In the genomic region with DNA sequence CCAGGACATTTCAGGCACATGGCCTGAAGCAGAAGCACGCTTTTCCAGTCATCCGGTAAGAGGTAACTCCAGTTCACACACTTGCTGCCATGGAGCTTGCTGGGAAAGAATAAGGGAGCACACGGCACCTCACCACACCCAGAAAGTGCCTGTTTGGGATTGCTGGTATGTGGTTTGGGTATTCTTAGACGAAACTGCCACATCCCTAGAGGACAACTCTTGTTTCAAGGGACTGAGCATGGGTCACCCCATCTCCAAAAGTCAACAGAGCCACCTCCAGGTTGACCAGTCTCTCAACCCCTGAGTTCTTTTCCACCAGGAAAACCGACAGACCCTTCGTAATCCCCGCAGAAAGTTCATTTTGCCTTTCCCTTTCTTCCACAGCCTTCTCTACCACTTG, we compare ENCODE assay signal across 9 mouse cellular contexts. TPM values are rescaled to one million over a fixed set of nuclear protein-coding genes. Genes with fewer than 3 reads are reported as not detected.
DNase-seq lines count a peak whose midpoint lies in the region; ATAC-seq and TF ChIP-seq lines count a peak whose summit lies in the region.
"Had no signal": no experiment of that assay in that cellular context is flagged by ENCODE, and none has a peak within 500 bp of the region (broad histone marks: within the 10 kb centered on the region; RNA-seq: fewer than 3 reads in every experiment).

No protein-coding gene starts in this region.

- H3K9me3 ChIP-seq in heart, embryonic 15.5 days (replicated peaks) = no peaks in the 10 kb centered on the region
- no peaks in the 10 kb centered on the region for H3K9me3 ChIP-seq in forebrain, embryonic 15.5 days
- H3K9me3 ChIP-seq in midbrain, embryonic 11.5 days (ENCODE audit: control insufficient read depth, low read length) = no peaks in the 10 kb centered on the region
- H3K9me3 ChIP-seq: G1E had no signal

- TF ChIP-seq CTCF in cerebellum, adult 2 months (IDR thresholded peaks at IDR 0.05; ENCODE audit: borderline replicate concordance, insufficient read depth, low read depth, low read length) = no peak

- H3K4me2 ChIP-seq in heart, embryonic 15.5 days = peak overlapping the region; percentile 94
- H3K4me2 ChIP-seq in forebrain, embryonic 15.5 days (replicated peaks) = peak overlapping the region; percentile 84
- H3K4me2 ChIP-seq in midbrain, embryonic 11.5 days = peak overlapping the region; percentile 63

- H3K4me3 ChIP-seq in heart, embryonic 15.5 days = peak overlapping the region; percentile 93
- peak overlapping the region; percentile 75 for H3K4me3 ChIP-seq in cerebellum, adult 2 months (replicated peaks; ENCODE audit: insufficient read depth, low read depth, low read length)
- H3K4me3 ChIP-seq in forebrain, embryonic 15.5 days = peak overlapping the region; percentile 86
- H3K4me3 ChIP-seq in midbrain, embryonic 11.5 days (ENCODE audit: low read depth, low read length) = peak overlapping the region; percentile 80

- no peak for DNase-seq in heart, adult 9 months (ENCODE audit: low spot score in 2 of 2)
- peak; percentile 59 to 61 for DNase-seq in cerebellum, adult 2 months
- peak; percentile 92 for DNase-seq in midbrain, embryonic 11.5 days (ENCODE audit: low spot score, missing footprints)
- DNase-seq in gastrocnemius, adult 18-20 months (ENCODE audit: low spot score) = no peak
- no peak for DNase-seq in MN1 (ENCODE audit: low spot score)
- DNase-seq in retina, embryonic 14.5 days (ENCODE audit: low spot score) = no peak

- 0 out of 2 replicates have a peak, but pooled peaks cover 3% of the 10 kb centered on the region for H3K27me3 ChIP-seq in heart, embryonic 15.5 days
- no peaks in the 10 kb centered on the region for H3K27me3 ChIP-seq in cerebellum, adult 2 months (ENCODE audit: control insufficient read depth, insufficient read depth, low read length)
- H3K27me3 ChIP-seq in forebrain, embryonic 15.5 days = no peaks in the 10 kb centered on the region
- no peaks in the 10 kb centered on the region for H3K27me3 ChIP-seq in midbrain, embryonic 11.5 days (ENCODE audit: control insufficient read depth, insufficient read depth, low read length)

- no peaks in the 10 kb centered on the region for H3K36me3 ChIP-seq in heart, embryonic 15.5 days
- H3K36me3 ChIP-seq in forebrain, embryonic 15.5 days = no peaks in the 10 kb centered on the region
- H3K36me3 ChIP-seq in midbrain, embryonic 11.5 days (ENCODE audit: control insufficient read depth, insufficient read depth, low read length) = peaks cover 2% of the 10 kb centered on the region; the same call in 1 of the 2 replicates
- H3K36me3 ChIP-seq: G1E had no signal

- TF ChIP-seq POLR2A in cerebellum, adult 2 months (IDR thresholded peaks at IDR 0.05; ENCODE audit: borderline replicate concordance, insufficient read depth, low read length) = no peak

- peaks cover 6% of the 10 kb centered on the region; the same call in 1 of the 2 replicates for H3K4me1 ChIP-seq in heart, embryonic 15.5 days (replicated peaks)
- H3K4me1 ChIP-seq in cerebellum, adult 2 months (ENCODE audit: control insufficient read depth, insufficient read depth, low read length) = peaks cover 23% of the 10 kb centered on the region; the same call in 1 of the 2 replicates
- H3K4me1 ChIP-seq in forebrain, embryonic 15.5 days = peaks cover 61% of the 10 kb centered on the region
- H3K4me1 ChIP-seq in midbrain, embryonic 11.5 days (ENCODE audit: control insufficient read depth, insufficient read depth, low read length) = peaks cover 43% of the 10 kb centered on the region

- no peak overlapping the region; the same call in 1 of the 2 replicates for H3K27ac ChIP-seq in heart, embryonic 15.5 days
- peak overlapping the region; percentile 98 for H3K27ac ChIP-seq in cerebellum, adult 2 months (ENCODE audit: insufficient read depth, low read length)
- peak overlapping the region; percentile 91 for H3K27ac ChIP-seq in forebrain, embryonic 15.5 days (replicated peaks)
- H3K27ac ChIP-seq in midbrain, embryonic 11.5 days (ENCODE audit: low read depth, low read length) = peak overlapping the region; percentile 91

- 0 out of 2 replicates have a peak overlapping the region, but pooled peaks have one; percentile 26 for H3K9ac ChIP-seq in heart, embryonic 15.5 days
- H3K9ac ChIP-seq in forebrain, embryonic 15.5 days (replicated peaks) = peak overlapping the region; percentile 88
- peak overlapping the region; percentile 96 for H3K9ac ChIP-seq in midbrain, embryonic 11.5 days (ENCODE audit: low read length)

- WGBS in heart, embryonic 15.5 days = 60% methylated on average over 7 of the region's 7 CpGs
- WGBS in cerebellum, adult 2 months = 12% methylated on average over 7 of the region's 7 CpGs
- 9% methylated on average over 7 of the region's 7 CpGs for WGBS in forebrain, embryonic 15.5 days
- 15% methylated on average over 7 of the region's 7 CpGs for WGBS in midbrain, embryonic 11.5 days

- no peak for ATAC-seq in heart, embryonic 15.5 days (replicated peaks; ENCODE audit: insufficient number of reproducible peaks, insufficient read depth, low FRiP score, low read depth)
- ATAC-seq in forebrain, embryonic 15.5 days (replicated peaks) = no peak
- no peak for ATAC-seq in midbrain, embryonic 11.5 days (ENCODE audit: low FRiP score)

RNA-seq across cellular contexts. Expression of gene Boc, which starts 1.6 kb away (rescaled TPM):
- polyA plus RNA-seq in heart, embryonic 15.5 days (2015; fragmentation: Nextera tagmentation; extraction: Ambion mirVana) = 7.7 and 14.0 TPM in 2 replicates
- polyA plus RNA-seq in cerebellum, adult 2 months (2012; rRNA removed) = 37.9 and 43.6 TPM in 2 replicates
- 15.3 and 16.9 TPM in 2 replicates for polyA plus RNA-seq in forebrain, embryonic 15.5 days (2015; fragmentation: Nextera tagmentation; extraction: Ambion mirVana)
- polyA plus RNA-seq in midbrain, embryonic 11.5 days (2014; fragmentation: Nextera tagmentation; extraction: Ambion mirVana) = 37.8 and 44.7 TPM in 2 replicates
- 1 to 10 TPM; 2.5 to 4.8 TPM for total RNA-seq in gastrocnemius, adult 18-20 months (2021)
- total RNA-seq: G1E had no signal
- polyA plus RNA-seq: G1E had no signal

Comparison
In these comparisons a context has a peak if more than half of its experiments do, and no peak if none do; other contexts are left out.
1. H3K9ac ChIP-seq: peak in every context shown above with its lines; median percentile 96 in midbrain, embryonic 11.5 days; 88 in forebrain, embryonic 15.5 days; 26 in heart, embryonic 15.5 days.
2. DNase-seq: peak in cerebellum, adult 2 months (2 of 2) and midbrain, embryonic 11.5 days (single experiment); none in heart, adult 9 months (0 of 2), gastrocnemius, adult 18-20 months (single experiment), MN1 (single experiment) and retina, embryonic 14.5 days (single experiment).
3. Peak in every context shown above with its lines, with median percentiles within 50 percentile points of each other: H3K4me2 ChIP-seq and H3K4me3 ChIP-seq.